Mouse (Mus musculus) heart, postnatal 25 days (tissue): Measurements from ENCODE around the gene Tmem267. TPM values are rescaled to one million over a fixed set of nuclear protein-coding genes. Genes with fewer than 3 reads are reported as not detected.
A peak's percentile ranks its signal among the peaks of the same experiment; 100 is the strongest.
"Not testable (repeated sequence)": the region's sequence is repeated elsewhere in the genome, so short reads cannot be mapped to it uniquely, and the experiment has no call there.

Experiments used
- DNase-seq: peaks from one replicate; pipeline ENCODE4 v3.0.0; 2022; ENCODE audit warnings: low spot score
- intact Hi-C: fragments of 180-260 bp; cut with DNase I; formaldehyde crosslinking; loops from one replicate; pipeline ENCODE4 v1.15.1; 2025
- total RNA-seq, 2 experiments: library from RNA; stranded (reverse); gene quantifications; 2 replicates each; pipeline ENCODE4 v1.2.3; 2021

Tmem267 gene
- total RNA-seq, 2 experiments from 2014 or later: 11.7 to 13.2 TPM

- intact Hi-C loops, DNase-seq: not testable (repeated sequence)
Measured at GRCm38 (mm10) chr13:119603890-119604289, 116.1 kb downstream of the Tmem267 start.

GRCm38 (mm10) chr13:119604322-119604721 lies 116.5 kb downstream of the Tmem267 start:
- DNase-seq, intact Hi-C loops: not testable (repeated sequence)

DNA sequence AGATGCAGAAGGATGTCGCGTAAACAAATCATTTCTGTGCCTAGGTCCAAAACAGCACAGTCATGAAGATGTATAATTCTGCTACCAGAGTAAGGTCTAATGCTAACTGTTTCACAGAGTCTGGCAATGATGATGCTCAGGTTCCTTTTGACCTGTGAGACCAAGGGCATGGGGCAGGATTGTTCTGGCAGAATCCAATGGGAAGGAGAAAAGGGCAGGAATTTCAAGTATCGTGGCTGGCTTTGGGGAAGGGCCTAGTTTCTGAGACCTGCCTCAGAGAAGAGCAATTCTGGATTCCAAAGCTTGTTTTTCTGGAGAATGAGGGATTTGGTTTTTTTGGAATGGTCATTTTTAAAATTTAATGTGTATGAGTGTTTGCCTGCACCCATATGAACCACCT lies 131.0 kb downstream of the Tmem267 start:
- DNase-seq: no peak
- intact Hi-C loops: no loop called here

- intact Hi-C loops: no loop called here
- no peak for DNase-seq
Measured at GRCm38 (mm10) chr13:119619735-119620134, 131.9 kb downstream of the Tmem267 start.

GRCm38 (mm10) chr13:119623634-119624033 lies 135.8 kb downstream of the Tmem267 start, which contains the start of gene Ccl28:
TSS of gene Ccl28 (plus strand) at chr13:119623819.
- intact Hi-C loops: no loop called here
- no peak for DNase-seq

DNA sequence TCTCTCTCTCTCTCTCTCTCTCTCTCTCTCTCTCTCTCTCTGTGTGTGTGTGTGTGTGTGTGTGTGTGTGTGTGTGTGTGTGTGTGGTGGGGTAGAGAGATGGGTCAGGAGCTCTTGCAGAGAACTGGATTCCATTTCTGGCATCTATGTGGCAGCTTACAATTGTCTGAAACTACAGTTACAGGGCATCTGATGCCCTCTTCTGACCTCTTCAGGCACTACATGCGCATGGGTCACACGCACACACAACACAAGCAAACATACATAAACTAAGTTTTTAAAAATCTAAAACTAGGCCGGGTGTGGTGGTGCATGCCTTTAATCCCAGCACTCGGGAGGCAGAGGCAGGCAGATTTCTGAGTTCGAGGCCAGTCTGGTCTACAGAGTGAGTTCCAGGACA lies 138.1 kb downstream of the Tmem267 start:
- intact Hi-C loops, DNase-seq: not testable (repeated sequence)

- intact Hi-C loops: no loop called here
- DNase-seq: peak; percentile 61
Measured at GRCm38 (mm10) chr13:119631482-119632155, 143.8 kb downstream of the Tmem267 start.

DNA sequence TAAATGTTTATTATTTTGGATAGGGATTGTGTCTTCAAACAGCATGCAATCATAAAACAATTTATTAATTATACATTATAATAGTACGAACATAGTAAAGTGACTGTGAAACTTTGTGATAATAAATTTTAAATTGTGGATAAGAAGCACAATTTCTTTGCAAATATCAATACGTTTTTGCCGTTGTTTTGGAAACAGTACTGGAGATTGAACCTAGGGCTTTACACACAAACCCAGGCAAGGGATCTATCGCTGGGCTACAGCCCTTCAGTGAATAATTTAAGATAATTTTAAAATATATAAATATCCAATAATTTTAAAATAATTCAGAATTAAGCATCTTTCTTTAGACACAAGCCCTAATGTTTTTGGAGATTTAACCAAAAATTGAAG lies 144.3 kb downstream of the Tmem267 start:
- intact Hi-C loops: no loop called here
- no peak for DNase-seq

DNA sequence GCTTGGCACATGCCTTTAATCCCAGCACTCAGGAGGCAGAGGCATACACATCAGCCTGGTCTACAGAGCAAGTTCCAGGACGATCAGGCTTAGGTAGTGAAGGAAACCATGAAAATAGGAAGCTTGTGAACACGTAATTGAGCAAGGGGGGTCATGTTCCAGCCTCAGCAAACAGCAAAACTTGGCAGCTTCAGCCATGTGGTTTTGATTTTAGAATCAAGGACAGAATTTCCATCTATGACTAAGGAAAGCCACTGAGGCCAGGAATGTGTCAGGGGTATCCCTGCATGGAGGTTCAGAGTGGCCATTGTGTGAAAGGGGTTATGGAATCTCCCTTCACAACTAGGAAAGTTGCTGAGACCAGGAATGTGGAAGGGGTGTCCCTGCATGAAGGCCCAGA lies 147.7 kb downstream of the Tmem267 start:
- DNase-seq: no peak
- intact Hi-C loops: loop anchor here (5.0 kb wide), 1 partner anchor 157 kb away; the partner anchor contains the start of gene Zfp131

DNA sequence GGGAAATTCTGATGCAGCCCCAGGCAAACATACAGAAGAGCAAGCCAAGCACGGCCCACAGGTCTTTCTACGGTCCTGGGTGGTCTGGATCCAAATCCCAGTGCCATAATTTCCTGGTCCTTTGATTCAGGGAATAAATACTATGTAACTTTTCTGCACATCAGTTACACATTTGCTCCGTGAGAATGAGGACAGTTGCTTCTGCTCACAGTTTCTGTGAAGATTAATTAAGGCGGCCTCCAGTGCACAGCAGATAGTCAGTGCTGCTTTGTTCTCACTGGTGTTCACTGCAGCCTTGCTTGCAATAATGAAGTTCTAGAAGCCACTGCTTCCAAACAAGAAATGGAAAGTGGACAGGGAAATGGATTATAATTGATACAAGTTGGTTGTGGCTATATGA lies 150.0 kb downstream of the Tmem267 start:
- intact Hi-C loops: loop anchor here (5.0 kb wide), 1 partner anchor 154 kb away; the partner anchor contains the start of gene Zfp131
- no peak for DNase-seq

GRCm38 (mm10) chr13:119638449-119638848 lies 150.6 kb downstream of the Tmem267 start:
- DNase-seq: no peak
- intact Hi-C loops: loop anchor here (5.0 kb wide), 1 partner anchor 154 kb away; the partner anchor contains the start of gene Zfp131

GRCm38 (mm10) chr13:119639302-119639701 lies 151.5 kb downstream of the Tmem267 start:
- intact Hi-C loops: loop anchor here (5.0 kb wide), 1 partner anchor 153 kb away; the partner anchor contains the start of gene Zfp131
- no peak for DNase-seq

- DNase-seq: no peak
- intact Hi-C loops: loop anchor here (2.0 kb wide), 2 partner anchors 84 to 160 kb away; no protein-coding TSS in a partner anchor
Measured at GRCm38 (mm10) chr13:119640504-119640903, 152.7 kb downstream of the Tmem267 start.

DNA sequence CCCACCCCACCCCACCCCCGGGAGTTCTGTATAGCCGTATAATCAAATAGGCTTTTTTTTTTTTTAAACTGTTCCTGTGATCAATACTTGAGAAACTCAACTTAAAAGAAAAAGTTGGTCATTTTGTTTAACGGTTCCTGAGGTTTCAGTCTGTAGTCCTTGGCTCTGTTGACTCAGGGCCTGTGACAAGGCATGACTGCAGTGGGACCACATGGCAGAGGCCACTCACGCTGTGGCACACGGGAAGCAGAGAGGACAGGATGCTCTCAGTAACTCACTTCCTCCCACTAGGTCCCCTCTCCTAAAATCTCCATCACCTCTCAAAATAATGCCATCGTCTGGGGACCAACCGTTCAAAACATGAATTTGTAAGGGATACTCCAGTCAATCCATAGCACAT lies 153.3 kb downstream of the Tmem267 start:
- intact Hi-C loops: loop anchor here (2.0 kb wide), 2 partner anchors 84 to 160 kb away; no protein-coding TSS in a partner anchor
- DNase-seq: no peak

DNA sequence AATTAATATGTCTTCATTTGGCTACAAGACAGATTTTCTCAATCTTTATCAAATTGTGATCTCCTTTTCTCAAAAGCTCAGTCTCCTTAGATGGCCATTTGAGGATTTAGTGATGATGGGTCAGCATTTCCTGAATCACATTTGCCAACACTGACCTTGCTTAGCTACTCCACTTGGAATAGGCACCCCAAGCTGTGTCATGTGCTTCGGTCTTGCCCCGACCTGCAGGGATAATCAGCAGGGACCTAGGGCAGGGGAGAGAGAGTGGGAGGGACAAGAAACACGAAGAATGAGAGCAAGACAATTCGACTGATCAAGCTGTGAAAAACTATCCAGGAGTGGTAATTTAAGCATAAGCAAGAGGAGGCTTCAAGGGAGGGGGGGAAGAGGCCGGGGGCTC lies 156.9 kb downstream of the Tmem267 start:
- no peak for DNase-seq
- intact Hi-C loops: no loop called here

DNA sequence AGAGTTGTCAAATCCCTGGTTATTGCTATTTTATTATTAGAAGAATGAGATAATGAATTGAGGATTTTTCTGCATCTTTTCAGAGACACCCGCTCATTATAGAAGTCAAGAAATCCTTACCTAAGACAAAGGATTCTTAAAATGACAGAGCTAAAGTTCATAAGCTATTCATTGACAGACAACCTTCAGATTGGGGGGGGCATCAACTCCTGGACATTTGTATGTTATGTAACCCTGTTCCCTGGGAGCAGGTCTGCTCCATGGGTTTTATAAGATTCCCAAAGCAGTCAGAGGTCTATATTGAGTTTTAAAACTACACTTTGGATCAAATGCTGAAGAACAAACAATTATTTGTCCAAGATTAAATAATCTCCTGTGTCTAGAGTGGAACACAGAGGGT lies 158.7 kb downstream of the Tmem267 start:
- intact Hi-C loops: no loop called here
- no peak for DNase-seq

DNA sequence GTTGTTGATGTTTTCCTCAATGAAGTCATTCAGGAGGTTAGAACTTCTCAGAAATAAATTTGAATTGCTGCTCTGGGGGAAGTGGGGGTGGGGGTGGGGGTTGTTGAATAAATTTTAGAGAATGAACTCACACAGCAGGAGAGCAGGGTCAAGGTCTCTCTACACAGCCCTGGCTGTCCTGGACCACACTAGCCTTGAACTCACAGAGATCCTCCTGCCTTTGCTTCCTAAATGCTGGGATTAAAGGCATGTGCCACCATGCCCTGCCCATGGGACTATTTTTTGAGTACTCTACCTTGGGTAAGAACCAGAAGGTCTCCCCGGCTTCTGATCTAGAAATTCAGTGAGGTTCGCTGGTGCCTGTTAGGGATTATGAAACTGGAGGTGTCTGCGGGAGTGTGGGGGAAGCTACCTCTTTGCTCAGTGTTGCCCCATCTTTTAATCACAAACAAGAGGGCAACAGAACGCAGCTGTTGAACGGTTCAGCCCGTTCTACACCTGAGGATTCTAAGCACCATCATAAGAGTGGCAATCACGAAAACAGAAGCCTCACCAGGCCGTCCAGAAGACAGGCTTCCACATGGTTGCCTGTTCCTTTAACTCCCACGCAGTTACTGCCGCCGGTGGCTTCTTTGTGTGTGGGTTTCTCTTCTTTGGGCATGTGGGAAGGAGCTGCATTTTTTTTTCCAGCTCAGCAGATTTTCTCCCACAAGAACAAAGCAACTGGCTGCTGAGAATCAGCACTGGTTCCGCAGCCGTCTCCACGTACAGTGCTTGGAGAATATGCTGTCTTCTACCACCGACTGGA lies 161.3 kb downstream of the Tmem267 start:
- intact Hi-C loops: no loop called here
- DNase-seq: no peak

- no peak for DNase-seq
- intact Hi-C loops: no loop called here
Measured at GRCm38 (mm10) chr13:119649699-119650046, 161.8 kb downstream of the Tmem267 start.

DNA sequence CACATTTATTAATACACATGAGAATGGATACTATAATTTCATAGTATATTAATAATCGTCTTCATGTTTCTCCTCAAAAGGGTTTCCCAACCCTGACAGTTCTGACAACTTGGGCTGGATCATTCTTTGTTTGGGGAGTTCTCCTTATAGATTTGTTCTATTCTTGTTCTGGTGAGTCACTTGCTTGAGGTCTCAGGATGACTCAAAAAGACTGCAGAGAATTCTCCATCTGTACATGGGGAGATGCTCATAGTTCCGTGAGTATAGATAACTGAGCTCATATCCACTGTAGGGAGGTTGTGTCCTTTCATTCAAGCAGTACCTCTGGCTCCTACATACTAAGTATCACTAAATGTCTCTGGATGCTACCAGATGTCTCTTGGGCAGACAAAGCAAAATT lies 166.9 kb downstream of the Tmem267 start:
- intact Hi-C loops: no loop called here

DNA sequence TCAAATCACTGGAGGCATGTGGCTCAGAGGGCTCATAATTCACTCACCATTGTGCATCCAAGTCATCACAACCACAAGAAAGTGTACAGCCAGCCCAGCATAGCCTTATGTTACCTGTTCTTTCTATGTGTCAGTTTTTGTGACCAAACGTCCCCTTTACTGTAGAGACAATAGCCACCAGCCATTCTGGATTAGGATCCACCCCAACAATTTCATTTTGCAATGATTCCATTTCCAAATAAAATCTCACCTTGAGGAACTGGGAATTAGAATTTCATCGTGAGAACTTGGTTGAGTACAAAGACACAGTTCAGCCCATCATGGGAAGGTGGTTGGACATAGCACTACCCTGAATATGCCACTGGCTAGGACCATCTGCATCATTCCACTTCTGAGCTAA lies 168.4 kb downstream of the Tmem267 start:
- intact Hi-C loops: no loop called here
- DNase-seq: no peak

More for the DNA sequence above, 166.9 kb downstream of the Tmem267 start:
- DNase-seq: no peak

DNA sequence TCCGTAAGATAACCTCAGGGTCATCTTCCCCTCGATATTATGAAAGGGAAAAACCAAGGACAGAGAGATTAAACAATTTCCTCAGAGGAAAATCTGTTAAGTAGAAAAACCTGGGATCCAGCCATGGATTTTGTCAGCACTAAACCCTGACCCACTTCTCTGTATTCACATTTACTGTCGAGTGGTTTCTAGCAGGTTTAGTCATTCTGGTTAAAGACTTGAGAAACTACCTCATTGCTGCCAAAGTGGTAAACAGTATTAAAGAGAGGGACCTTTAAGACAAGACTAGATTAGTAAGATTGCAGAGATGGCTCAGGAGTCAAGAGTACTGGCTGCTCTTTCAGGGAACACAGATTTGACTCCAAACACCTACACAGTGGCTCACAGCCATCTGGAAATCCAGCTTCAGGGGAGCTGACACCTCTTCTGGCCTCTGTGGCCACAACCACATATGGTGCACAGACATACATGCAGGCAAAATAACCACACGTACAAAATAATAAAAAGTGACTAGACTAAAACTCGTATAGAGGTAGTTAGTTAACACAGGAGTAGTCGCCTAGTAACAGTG lies 169.1 kb downstream of the Tmem267 start:
- intact Hi-C loops: no loop called here
- DNase-seq: no peak
